Mouse (Mus musculus): ENCODE results near the gene Cadm3.

- TF ChIP-seq ZNF384 (IDR thresholded peaks at IDR 0.05; ENCODE audit: low read depth, low read length) (no peak), MAFK (IDR thresholded peaks at IDR 0.05; ENCODE audit: insufficient read depth, low read depth, low read length) (no peak), ZC3H11A (IDR thresholded peaks at IDR 0.05; ENCODE audit: borderline replicate concordance, low read depth, low read length) (no peak), HCFC1 (IDR thresholded peaks at IDR 0.05; ENCODE audit: borderline replicate concordance, insufficient read depth, low read length) (no peak), CHD2 (IDR thresholded peaks at IDR 0.05; ENCODE audit: low read depth, low read length) (no peak)
These were observed 28.0 kb downstream of the Cadm3 start for GRCm38 (mm10) chr1:173339543-173339942.

All from ES-E14 (cell line).